Mouse (Mus musculus) embryo, embryonic 10 days (tissue): ENCODE measurements around the gene Il1rapl2.

ENCODE experiments used
- DNase-seq: peaks from one replicate; pipeline ENCODE4 v3.0.0-alpha.2; 2015; ENCODE audit warnings: low spot score

The Il1rapl2 gene

DNA sequence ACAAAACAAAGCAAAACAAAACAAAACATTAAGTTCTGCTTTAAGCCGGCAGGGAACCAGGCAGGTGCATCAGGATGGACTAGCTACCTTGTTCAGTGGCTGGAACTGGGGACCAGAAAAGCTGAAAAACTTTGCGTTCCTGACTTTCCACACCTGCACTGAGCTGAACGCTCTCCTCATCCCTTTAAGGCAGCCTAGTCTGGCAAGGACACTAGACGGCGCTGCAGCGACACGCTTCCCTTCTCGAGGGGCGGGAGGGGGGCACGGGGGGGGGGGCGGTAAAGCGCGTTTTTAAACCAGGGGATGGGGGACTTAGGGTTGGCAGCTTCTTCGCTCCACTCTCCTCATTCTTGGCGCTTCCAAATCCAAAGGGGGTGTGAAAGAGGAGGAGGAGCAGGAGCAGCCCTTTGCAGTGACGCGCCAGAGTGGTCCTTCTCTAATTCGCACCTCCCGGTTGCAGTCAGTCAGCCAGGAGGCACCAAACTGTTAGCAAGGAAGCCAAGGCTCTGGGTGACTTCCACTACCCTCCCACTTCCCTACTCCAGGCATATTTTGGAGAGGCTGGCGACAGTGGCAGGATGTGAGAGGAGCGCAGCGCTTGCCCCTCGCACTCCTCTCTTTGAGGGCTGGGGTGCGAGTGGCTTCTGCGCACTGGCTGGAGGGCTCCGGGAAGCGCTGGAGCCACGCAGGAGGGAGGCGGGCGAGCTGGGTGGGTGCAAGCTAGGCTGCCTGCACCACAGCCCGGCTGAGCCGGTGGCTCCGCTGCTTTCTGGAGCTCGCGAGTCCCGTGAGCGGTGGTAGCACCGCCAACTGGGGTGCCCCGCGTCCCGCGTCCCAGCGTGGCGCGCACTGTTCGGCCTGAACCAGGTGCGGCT, at the start of gene Il1rapl2:
Gene Il1rapl2 (plus strand): TSS at position 288 of the 875 bp plus-strand sequence.
- peak; percentile 50 for DNase-seq

DNA sequence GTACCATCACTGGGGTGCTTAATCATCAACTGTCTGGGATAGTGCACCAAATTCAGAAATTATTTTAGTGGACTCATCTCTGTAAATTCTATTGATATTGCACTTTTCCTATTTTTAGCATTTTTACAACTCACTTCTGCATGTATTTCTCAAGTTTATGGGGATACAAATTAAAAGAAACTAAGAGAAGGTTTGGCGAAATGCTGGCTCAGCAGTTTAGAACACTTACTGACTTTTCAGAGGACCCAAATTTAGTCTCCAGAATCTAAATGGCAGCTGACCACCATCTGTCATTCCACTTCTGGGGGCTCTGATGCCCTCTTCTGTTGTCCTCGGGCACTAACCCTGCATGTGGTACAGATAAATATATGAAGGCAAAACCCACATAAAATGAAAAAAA, 22.1 kb upstream of the Il1rapl2 start:
- DNase-seq, result no peak

DNA sequence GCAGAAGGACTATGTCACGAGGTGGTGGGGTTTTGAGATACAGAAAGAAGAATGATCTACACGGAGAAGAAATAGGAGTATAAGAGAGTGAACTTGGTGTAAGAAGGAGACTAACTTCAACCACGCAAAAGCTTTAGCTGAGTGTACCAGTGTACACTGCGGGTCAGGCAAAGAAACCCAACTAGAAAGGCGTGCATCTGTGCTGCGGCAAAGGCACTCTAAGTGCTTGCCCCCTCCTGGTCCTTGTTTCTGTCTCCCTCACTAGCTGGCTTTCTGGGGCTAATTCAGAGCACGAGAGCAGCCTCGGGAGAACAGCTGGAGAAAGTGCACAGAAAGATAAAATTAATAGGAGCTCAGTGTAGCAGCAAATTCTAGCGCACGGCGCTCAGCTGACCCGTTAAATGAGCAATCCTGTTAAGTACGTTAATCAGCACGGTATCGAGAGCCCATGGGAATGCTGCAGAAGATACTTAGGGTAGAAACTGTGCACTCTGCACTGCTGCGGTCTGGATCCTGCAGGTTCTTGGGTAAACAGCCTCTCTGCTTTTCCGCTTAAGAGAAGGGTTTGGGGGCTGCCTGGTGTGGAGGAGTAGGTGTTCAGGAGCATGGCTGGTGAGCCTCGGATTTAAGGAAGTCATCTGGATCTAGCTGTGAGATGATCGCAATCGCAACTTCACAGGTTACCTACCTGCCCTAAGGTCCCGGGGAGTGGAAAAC, 778 bp upstream of the Il1rapl2 start:
- DNase-seq, result peak; percentile 4

DNA sequence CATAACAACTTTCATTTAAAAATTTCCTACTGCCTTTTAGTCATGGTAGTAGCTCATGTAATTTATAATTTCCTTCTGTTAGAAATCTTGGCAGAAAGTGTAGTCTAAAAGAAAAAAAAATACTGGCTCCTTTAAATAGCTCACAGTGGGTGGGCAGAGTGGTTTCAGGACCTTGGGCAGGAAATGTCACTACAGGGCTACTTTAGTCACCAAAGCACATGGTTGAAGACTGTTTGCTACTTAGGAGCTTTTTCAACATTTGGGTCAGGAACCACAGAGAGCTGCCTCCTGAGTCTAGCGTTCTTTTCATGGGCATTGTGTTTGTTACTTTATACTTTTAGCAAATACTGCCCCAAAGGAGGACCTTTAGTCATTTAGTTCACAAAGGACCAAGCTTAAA, 12.2 kb downstream of the Il1rapl2 start:
- DNase-seq, result no peak

DNA sequence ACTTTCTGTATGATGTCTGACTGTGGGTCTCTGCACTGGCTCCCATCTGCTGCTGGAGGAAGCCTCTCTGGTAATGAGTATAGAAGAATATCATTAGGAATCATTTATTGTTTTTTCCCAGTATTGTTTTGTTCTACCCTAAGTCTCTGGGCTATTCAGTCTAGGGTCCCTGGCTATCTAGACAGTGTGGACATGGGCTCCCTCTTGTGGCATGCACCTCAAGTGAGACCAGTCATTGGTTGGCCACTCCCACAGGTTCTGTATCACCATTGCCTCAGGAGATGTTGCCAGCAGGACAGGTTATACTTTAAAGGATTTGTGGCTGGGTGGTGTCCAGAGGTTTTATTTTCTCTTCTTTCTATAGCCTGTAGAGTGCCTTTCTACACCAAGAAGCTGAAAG, 50.3 kb downstream of the Il1rapl2 start:
- DNase-seq, result peak; percentile 11

DNA sequence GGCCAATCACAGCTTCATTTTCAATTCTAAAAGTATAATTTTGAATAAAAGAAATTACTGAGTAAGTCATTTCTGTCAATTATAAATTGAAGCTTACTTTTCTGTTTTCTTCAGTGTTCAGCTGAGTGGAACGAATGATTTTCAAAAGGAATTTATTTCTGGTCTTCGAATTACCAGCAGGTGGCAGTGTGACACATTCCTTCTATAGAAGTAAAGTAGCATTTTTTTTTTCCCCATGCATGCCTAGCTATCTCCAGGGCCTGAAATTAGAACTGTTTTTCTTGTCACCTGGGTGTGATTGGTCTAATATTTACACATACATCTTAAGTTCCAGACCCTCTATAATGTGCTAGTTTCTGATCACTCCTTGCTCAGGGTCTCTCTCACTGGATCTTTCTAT, 96.6 kb downstream of the Il1rapl2 start:
- peak; percentile 52 for DNase-seq

DNA sequence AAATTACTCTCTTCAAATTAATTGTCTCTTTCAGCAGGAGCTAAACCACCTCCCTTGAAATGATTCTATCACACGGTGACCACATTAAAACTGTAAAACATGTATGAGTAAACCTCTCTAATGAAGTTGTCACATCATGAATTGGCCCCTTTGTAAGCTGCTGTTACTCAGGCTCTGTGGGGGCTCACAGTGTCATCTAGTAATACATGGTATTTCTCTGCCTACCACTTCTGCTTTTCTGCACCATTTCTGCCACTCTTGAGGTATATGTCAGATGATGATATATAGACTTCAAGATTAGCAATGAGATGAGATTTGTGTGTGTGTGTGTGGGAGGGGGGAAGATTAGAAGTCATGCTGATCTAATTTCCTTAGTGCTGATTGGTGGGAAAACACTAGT, 117.6 kb downstream of the Il1rapl2 start:
- no peak for DNase-seq

DNA sequence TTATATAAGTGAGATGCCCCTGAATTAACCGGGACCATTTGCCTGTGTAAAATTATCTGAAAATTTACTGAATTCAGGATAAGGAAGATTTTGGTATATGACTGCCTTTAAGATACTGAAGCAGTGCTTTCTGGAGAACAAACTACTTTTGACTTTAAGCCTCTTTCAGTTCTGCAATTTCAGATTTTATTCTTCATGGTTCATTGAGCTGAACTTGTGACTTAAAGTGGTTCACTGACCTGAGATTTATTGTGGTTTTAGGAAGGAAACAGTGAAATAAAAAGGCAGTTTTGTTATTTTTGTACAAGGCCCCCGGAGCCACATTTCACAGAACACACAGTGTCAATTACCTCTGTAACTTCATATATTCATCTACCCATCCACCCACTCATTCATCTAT, 129.6 kb downstream of the Il1rapl2 start:
- no peak for DNase-seq

DNA sequence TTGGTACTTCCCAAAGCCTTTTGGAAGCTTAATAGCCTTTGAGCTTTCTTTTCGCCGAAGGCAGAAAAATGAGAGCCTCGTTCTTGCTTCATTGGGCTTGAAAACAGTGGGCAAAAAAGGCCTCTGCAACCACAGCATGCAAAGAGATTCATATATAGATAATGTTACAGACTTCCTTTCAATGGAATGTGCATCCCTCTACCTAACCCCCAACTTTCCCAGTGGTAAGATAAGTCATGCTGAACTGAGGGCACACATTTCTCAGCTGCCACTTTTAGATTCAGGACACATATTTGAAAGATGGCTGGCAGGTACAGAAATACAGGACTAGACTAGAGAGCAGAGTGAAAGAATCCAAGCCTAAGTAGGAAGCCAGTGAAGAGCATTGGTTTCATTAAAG, 185.1 kb downstream of the Il1rapl2 start:
- DNase-seq, result no peak

DNA sequence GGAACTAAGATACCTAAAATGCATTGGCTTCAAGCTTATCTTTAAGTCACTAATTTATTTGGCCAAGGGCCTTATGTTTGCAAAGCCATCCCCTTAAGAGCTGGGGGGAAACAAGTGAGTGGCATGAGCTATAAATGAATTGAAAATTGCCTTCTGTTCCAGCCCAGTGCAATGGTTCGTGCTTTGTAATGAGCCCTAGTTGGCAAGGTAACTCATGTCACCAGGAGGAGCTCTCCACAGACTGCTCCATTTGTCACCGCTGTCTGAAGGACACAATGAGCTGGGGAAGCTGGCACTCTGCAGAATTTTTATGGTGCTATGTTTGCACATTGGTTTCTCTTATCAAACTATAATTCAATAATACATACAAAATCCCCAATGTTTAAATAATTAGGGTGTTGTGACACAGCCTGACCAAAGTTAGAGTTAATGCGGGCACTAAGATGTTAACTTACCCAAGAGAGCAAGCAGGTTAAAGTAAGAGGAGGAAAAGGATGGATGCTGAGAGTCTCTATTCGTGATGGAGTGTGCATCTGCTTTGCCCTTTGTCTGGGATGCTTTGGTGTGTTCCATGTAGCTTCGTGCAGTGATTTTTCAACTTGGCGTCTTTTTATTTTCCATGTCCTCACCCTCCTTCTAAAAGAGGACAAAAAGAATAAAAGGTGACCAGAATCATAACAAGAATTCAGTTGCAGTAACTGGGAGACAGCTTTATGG, 235.2 kb downstream of the Il1rapl2 start:
- peak; percentile 29 for DNase-seq

DNA sequence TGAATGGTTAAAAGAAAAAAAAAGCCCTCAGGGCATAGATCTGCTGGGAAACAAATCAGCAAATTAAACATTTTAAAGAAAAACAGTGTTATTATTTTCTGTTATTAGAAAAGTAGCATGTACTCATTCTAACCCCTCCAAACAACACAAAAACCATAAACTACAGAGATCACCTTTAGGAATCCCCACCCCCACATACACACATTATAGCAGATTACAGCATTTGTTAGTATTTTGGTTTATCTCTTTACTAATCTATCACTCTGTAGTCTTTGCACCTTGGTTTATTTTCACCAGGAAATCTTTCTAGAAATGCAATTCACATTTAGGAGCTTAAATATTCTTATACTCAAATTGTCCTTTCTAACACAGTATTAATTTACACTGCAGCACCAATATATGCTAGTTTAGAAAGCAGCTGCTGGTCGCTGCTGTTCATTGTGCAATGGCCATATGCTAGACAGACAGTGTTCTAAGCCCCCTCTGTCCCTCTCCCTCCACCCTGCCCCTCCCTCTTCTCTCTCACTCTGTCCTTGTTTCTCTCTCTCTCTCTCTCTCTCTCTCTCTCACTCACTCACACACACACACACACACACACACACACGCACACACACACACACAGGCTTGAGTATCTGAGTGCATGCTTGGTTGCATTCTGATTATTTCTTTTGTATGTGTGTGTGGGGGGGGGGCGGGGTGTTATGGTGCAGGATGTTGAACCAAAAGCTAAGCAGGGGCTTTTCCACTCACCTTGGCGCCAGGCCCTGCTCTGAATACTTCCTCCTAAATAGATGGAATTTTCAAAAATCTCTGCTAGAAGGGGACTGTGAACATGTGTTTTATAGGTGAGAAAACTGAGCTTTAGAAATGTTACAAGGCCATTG, 236.1 kb downstream of the Il1rapl2 start:
- DNase-seq, result no peak

DNA sequence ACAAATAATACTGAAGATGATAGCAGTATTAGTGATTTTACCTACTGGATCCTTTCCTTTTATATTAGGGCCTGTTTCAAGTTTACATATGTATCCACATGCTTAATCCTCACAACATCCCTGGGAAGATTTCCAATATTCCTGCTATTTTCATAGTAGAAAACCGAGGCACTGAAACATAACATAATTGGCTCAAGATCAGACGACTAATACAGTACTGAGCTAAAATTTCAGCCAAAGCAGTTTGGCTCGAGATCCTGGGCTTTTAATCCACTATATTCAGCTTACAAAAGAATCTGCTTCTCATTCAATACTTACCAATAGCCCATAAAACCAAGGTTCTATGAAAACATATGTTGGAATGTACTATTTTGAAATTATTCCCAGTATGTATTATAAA, 239.1 kb downstream of the Il1rapl2 start:
- no peak for DNase-seq

DNA sequence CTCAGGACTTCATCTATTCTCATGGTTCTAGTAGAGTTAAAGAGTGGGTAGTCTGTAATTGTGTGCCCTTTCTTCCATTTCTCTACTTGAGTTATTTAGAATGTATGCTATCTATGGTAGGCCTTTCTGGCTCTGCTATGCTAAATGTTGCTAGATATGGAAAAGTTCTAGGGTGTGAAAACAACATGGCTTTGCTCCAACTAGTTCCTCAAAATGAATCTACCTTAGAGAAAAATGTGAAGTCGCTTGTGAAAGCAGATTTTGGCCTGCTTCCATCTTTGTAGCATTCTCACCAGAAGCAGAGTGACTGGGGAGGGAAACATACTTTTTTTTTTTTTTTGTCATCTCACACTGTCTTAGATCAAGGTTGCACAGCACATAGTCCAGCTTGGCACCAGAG, 241.7 kb downstream of the Il1rapl2 start:
- DNase-seq, result no peak

DNA sequence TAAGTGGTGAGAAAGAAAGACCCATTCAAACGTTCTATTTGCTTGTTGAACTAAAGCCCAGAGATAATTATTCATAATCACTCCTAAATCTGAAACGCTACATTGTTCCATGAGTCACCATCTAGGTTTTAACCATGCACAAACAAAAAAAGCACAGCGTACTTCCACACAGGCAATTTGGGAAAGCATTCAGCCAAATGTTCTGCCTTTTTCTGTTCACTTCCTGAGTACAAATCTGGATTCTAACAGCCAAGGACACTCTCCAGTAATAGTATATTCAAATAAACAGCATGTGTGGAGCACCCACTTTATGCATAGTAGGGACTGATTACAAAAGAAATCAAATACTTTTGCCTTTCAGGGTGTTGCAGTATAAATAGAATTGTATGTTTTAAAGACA, 278.5 kb downstream of the Il1rapl2 start:
- no peak for DNase-seq

DNA sequence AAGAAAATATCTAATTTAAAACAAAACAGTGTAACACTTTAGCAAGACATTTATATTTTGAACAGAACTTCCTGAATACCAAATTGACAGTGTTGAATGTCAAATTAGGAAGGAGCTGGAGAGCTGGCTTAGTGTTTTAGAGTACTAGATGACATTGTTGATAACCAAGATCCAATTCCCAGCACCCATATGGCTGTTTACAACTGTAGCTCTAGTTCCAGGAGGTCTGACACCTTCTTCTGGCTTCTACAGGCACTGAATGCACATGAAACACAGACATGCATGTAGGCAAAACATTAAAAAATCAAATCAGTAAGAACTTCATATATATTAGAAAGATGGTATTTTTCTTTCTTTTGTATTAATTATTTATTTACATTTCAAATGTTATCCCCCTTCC, 353.1 kb downstream of the Il1rapl2 start:
- DNase-seq, result no peak

DNA sequence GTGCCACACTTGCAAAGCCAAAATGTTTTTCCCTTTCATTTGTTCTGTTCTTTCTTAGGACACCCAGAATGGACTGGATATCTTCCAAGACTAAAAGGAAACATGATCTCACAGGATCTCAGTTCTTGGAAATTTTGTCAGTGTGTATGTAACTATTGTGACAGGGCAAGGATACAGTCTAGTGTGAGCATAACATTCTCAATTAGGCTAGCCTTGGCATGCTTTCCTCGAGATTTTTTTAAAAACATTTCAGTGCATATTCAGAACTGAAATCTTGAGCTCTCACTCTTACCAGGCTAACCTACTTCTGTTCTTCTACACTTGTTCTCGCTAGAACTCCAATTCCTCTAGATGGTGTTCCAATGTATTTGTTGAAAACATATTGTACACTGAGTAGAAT, 356.4 kb downstream of the Il1rapl2 start:
- DNase-seq, result no peak

DNA sequence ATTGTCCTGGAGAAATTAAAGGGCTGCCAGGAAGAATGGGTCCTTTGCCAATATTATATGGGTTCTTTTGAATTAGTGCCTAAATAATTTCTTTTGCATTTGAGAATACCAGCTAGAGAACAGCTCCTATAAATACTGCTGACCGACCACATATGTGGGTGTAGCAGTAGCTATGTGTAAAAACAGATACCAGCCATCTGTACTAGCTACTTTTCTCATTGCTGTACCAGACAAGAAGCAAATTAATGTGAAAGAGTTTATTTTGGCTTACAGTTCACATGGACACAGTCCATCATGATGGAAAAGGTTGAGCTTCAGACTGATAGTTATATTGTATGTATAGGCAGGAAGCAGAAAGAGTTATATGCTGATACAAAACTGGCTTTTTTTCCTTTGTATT, 377.3 kb downstream of the Il1rapl2 start:
- DNase-seq, result no peak

DNA sequence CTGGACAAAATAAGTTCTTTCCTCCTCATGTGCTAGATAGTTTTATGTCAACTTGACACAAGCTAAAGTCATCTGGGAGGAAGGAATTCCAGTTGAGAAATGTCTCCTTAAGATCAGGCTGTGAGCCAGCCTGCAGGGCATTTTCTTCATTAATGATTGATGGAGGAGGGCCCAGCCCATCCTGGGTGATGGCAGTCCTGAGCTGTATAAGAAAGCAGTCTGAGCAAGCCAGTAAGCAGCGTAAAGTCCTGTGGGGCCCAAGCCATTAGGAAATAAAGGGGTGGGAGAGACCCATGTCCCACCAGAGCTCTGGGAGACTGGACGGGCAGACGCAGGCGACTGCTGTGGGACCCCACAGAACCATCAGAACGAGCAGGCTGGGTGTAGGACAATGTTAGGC, 400.9 kb downstream of the Il1rapl2 start:
- DNase-seq, result no peak

DNA sequence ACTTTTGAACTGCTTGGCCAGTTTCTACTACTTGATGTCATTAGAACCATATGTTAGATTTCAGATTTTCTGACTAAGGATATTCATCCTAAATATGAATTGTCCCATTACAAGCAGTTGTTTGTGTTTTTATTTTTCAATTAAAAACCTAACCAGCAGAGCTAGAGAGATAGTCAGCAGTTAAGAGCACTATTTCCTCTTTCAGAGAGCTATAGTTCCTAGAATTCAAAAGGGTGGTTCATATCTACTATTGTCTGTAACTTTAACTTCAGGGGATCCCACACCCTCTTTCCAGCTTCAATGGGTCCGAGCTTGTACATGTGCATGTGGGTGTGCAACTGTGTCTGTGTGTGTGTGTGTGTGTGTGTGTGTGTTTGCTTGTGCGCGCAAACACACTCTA, 472.7 kb downstream of the Il1rapl2 start:
- DNase-seq, result no peak

DNA sequence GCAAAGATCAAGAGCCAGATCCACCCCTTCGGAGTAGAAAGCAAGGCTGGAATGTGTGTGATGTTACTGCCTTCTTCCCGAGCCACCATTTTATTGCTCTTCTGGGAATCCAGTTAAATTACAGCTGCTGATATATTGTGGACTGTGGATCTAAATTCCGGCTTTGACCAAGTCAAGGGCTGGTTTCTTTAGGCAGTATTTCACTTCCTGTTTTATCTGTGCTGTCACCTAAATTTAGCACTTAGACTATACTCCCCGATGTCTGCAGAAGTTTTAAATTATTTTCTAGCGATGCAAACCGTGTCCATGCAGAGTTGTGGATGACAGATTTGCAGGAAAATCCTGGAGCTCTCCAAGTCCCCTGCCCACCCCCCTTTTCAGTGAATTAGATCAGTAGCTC, 533.5 kb downstream of the Il1rapl2 start:
- DNase-seq, result peak; percentile 4

DNA sequence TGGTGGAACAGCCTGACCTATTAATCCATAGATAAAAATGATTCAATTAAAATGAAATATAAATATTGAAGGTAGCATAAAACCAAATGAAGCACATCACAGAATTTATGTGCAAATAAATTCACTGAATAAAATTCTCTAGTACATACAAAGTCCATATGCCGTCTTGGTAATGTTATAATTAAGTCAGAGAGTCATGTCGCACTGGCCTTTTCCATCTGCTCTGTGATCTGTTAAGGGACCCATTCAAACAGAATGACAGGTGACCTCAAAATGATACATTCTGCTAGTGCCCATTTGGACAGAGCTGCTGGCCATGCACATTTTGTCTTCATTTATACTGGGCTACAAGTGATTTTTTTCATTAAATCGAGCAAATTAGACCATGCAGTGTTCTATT, 534.3 kb downstream of the Il1rapl2 start:
- DNase-seq, result no peak

DNA sequence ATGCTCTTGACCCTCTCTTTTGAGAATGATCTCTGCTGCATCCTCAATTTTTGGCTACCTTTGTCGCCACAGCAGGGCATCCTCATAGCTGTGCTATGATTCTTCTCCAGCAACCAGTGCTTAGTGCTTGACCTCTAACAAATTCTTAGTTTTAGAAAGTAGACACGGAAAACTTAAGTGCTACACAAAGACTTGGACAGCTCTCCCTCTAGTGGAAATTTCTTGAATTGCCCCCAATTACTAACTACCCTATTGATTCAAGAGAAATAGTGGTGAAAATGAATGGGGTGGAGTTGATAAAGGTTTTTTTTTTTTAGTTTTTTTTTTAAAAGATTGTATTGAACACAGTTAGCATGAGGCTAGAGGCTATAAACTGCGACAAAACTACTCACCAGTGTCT, 599.7 kb downstream of the Il1rapl2 start:
- peak; percentile 6 for DNase-seq
